Mouse (Mus musculus) layer of hippocampus, adult 18-20 months (tissue): ENCODE measurements at regions not wholly inside any gene's neighbourhood (a gene's known extent, or its start where the extent isn't known, plus 50 kb on each side); places are given as distances from the start of the nearest gene placed in this dataset.

Experiments
- DNase-seq, 2 experiments: peaks; one replicate each; pipeline ENCODE4 v3.0.0; 2022; ENCODE audit warnings: low spot score in 2 of 2

GRCm38 (mm10) chr10:106058050-106058449 lies 216.9 kb upstream of the Mettl25 start:
- no peak for DNase-seq

- DNase-seq, result no peak
Observed at GRCm38 (mm10) chr10:106038497-106038896, 197.3 kb upstream of the Mettl25 start.

GRCm38 (mm10) chr10:106038033-106038432 lies 196.9 kb upstream of the Mettl25 start:
- DNase-seq, result no peak

- DNase-seq, result no peak
Observed at GRCm38 (mm10) chr10:106033416-106033815, 192.2 kb upstream of the Mettl25 start.

GRCm38 (mm10) chr10:106024648-106025047 lies 183.5 kb upstream of the Mettl25 start:
- DNase-seq, result no peak

- no peak for DNase-seq
Observed at GRCm38 (mm10) chr10:106023639-106024215, 182.5 kb upstream of the Mettl25 start.

- no peak for DNase-seq
Observed at GRCm38 (mm10) chr10:106015965-106016364, 174.8 kb upstream of the Mettl25 start.

- DNase-seq, result no peak
Observed at GRCm38 (mm10) chr10:106015436-106015835, 174.3 kb upstream of the Mettl25 start.

- no peak for DNase-seq
Observed at GRCm38 (mm10) chr10:106010131-106010530, 169.0 kb upstream of the Mettl25 start.

- peak in 1 of 2 experiments; percentile 3 for DNase-seq
Observed at GRCm38 (mm10) chr10:106007331-106007730, 166.2 kb upstream of the Mettl25 start.

GRCm38 (mm10) chr10:106006861-106007260 lies 165.7 kb upstream of the Mettl25 start:
- peak; percentile 11 to 57 for DNase-seq

- DNase-seq, result no peak
Observed at GRCm38 (mm10) chr10:106006061-106006460, 164.9 kb upstream of the Mettl25 start.

- DNase-seq, result no peak
Observed at GRCm38 (mm10) chr10:105957468-105957867, 116.3 kb upstream of the Mettl25 start.

GRCm38 (mm10) chr10:105933309-105933708 lies 92.1 kb upstream of the Mettl25 start:
- no peak for DNase-seq

GRCm38 (mm10) chr10:105932786-105933185 lies 91.6 kb upstream of the Mettl25 start:
- DNase-seq, result no peak

- no peak for DNase-seq
Observed at GRCm38 (mm10) chr10:105927596-105927995, 86.4 kb upstream of the Mettl25 start.

GRCm38 (mm10) chr10:105926912-105927238 lies 85.7 kb upstream of the Mettl25 start:
- DNase-seq, result peak in 1 of 2 experiments; percentile 7

- DNase-seq, result peak; percentile 5 to 30
Observed at GRCm38 (mm10) chr10:105926229-105926911, 85.2 kb upstream of the Mettl25 start.

GRCm38 (mm10) chr10:105899677-105900076 lies 58.5 kb upstream of the Mettl25 start:
- DNase-seq, result no peak

- DNase-seq, result no peak
Observed at GRCm38 (mm10) chr10:105899225-105899624, 58.0 kb upstream of the Mettl25 start.
